Comparison of ENCODE assay signal across 24 mouse cellular contexts in the genomic region with DNA sequence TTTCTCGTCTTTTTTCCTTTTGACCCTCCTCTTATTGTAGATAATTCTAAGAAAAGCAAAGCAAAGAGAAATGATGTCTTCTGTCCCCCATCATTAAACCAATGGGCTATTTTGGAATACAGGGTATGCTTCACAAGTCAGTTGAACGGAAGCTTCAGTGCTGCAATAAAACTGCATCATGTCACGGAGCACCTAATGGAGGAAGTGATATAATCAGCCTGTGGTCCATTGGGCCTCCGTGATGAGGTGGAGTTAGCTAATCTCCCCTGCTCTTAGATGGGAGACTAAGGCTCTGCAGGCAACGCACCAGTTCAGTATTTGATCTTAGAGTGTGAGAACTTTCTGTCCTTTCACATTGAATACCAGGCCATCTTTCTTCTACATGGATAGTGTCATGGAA. TPM values are rescaled to one million over a fixed set of nuclear protein-coding genes. Genes with fewer than 3 reads are reported as not detected.
DNase-seq lines count a peak whose midpoint lies in the region; ATAC-seq and TF ChIP-seq lines count a peak whose summit lies in the region.
"Had no signal": no experiment of that assay in that cellular context is flagged by ENCODE, and none has a peak within 500 bp of the region (broad histone marks: within the 10 kb centered on the region; RNA-seq: fewer than 3 reads in every experiment).

No protein-coding gene starts in this region.

- TF ChIP-seq CTCF in forebrain, postnatal 0 days (IDR thresholded peaks at IDR 0.05; ENCODE audit: low read depth), result no peak
- TF ChIP-seq CTCF in lung, postnatal 0 days (IDR thresholded peaks at IDR 0.05), result no peak

- no peaks in the 10 kb centered on the region for H3K36me3 ChIP-seq in forebrain, embryonic 11.5 days (ENCODE audit: control insufficient read depth, insufficient read depth, low read length)
- H3K36me3 ChIP-seq in forebrain, postnatal 0 days (ENCODE audit: insufficient read depth), result no peaks in the 10 kb centered on the region
- H3K36me3 ChIP-seq in lung, postnatal 0 days (ENCODE audit: insufficient read depth, low read length), result no peaks in the 10 kb centered on the region
- H3K36me3 ChIP-seq: G1E; hindbrain, embryonic 13.5 days; intestine, embryonic 15.5 days had no signal

- WGBS in forebrain, embryonic 11.5 days, result 88% methylated on average over 5 of the region's 5 CpGs
- WGBS in forebrain, postnatal 0 days, result 86% methylated on average over 5 of the region's 5 CpGs
- 54% methylated on average over 5 of the region's 5 CpGs for WGBS in lung, postnatal 0 days

- no peaks in the 10 kb centered on the region for H3K9me3 ChIP-seq in forebrain, embryonic 11.5 days (ENCODE audit: control insufficient read depth, low read length)
- no peaks in the 10 kb centered on the region for H3K9me3 ChIP-seq in forebrain, postnatal 0 days (ENCODE audit: low read length)
- H3K9me3 ChIP-seq in lung, postnatal 0 days (ENCODE audit: low read length), result no peaks in the 10 kb centered on the region
- H3K9me3 ChIP-seq: embryonic facial prominence, embryonic 13.5 days; forebrain, embryonic 13.5 days; hindbrain, embryonic 13.5 days; intestine, embryonic 15.5 days had no signal

- H3K4me1 ChIP-seq in forebrain, embryonic 11.5 days (replicated peaks; ENCODE audit: control insufficient read depth, insufficient read depth, low read length), result no peaks in the 10 kb centered on the region
- no peaks in the 10 kb centered on the region for H3K4me1 ChIP-seq in forebrain, postnatal 0 days (ENCODE audit: insufficient read depth)
- no peaks in the 10 kb centered on the region for H3K4me1 ChIP-seq in lung, postnatal 0 days (ENCODE audit: insufficient read depth, low read depth, low read length)
- H3K4me1 ChIP-seq: embryonic facial prominence, embryonic 13.5 days; forebrain, embryonic 13.5 days; hindbrain, embryonic 13.5 days; intestine, embryonic 15.5 days had no signal

- no peak for TF ChIP-seq EP300 in lung, postnatal 0 days (IDR thresholded peaks at IDR 0.05)

- H3K9ac ChIP-seq in forebrain, embryonic 11.5 days (ENCODE audit: low read length), result no peak overlapping the region
- H3K9ac ChIP-seq in forebrain, postnatal 0 days, result no peak overlapping the region
- H3K9ac ChIP-seq in lung, postnatal 0 days (replicated peaks; ENCODE audit: low read depth), result no peak overlapping the region
- H3K9ac ChIP-seq: embryonic facial prominence, embryonic 13.5 days; forebrain, embryonic 13.5 days; hindbrain, embryonic 13.5 days; intestine, embryonic 15.5 days had no signal

- no peak overlapping the region for H3K4me2 ChIP-seq in forebrain, embryonic 11.5 days (ENCODE audit: low read depth, low read length, severe bottlenecking)
- H3K4me2 ChIP-seq in forebrain, postnatal 0 days (ENCODE audit: low read depth), result no peak overlapping the region
- H3K4me2 ChIP-seq in lung, postnatal 0 days (replicated peaks; ENCODE audit: low read depth, low read length), result no peak overlapping the region
- H3K4me2 ChIP-seq: embryonic facial prominence, embryonic 13.5 days; forebrain, embryonic 13.5 days; hindbrain, embryonic 13.5 days; intestine, embryonic 15.5 days had no signal

- peak; percentile 8 for DNase-seq in forebrain, embryonic 11.5 days (ENCODE audit: low spot score)
- no peak for DNase-seq in forebrain, postnatal 0 days
- DNase-seq in lung, postnatal 0 days (ENCODE audit: low spot score), result no peak
- no peak for DNase-seq in lung, postnatal 36 days
- no peak for DNase-seq in layer of hippocampus, adult 8-10 months (ENCODE audit: low spot score in 2 of 2)
- DNase-seq: adrenal gland, postnatal 14 days; B cell, adult 2 months; cerebellum, adult 11-12 months; cerebellum, adult 9-10 months; cerebellum, postnatal 25 days; gastrocnemius, postnatal 36 days; heart, postnatal 10 days; heart, postnatal 4 days had no signal

- ATAC-seq in forebrain, embryonic 11.5 days (replicated peaks; ENCODE audit: low FRiP score), result no peak
- ATAC-seq in forebrain, postnatal 0 days, result no peak
- peak; percentile 16 for ATAC-seq in lung, postnatal 0 days
- peak; percentile 60 to 76; a peak in 3 of 4 replicates for ATAC-seq in hematopoietic stem cell, adult 5-6 weeks (replicated peaks in 1 of 2; ENCODE audit: insufficient read depth in 1 of 2, low FRiP score in 2 of 2, low TSS enrichment in 1 of 2, low read depth in 1 of 2, poor library complexity in 2 of 2, severe bottlenecking in 2 of 2)
- no peak for ATAC-seq in inflammation-experienced regulatory T-cells, adult 6 months
- ATAC-seq: activated CD4-positive, CD25-positive, alpha-beta regulatory T cell, adult 4 months; CD4-positive, CD25-positive, alpha-beta regulatory T cell, adult 4 months; forebrain, embryonic 13.5 days; hindbrain, postnatal 0 days; intestine, embryonic 15.5 days; Patski had no signal

- no peak overlapping the region for H3K27ac ChIP-seq in forebrain, embryonic 11.5 days (ENCODE audit: low read depth, low read length)
- no peak overlapping the region for H3K27ac ChIP-seq in forebrain, postnatal 0 days (ENCODE audit: low read depth, low read length)
- no peak overlapping the region for H3K27ac ChIP-seq in lung, postnatal 0 days (ENCODE audit: low read length)
- H3K27ac ChIP-seq: embryonic facial prominence, embryonic 13.5 days; forebrain, embryonic 13.5 days; hindbrain, embryonic 13.5 days; hindbrain, postnatal 0 days; intestine, embryonic 15.5 days had no signal

- no peaks in the 10 kb centered on the region for H3K27me3 ChIP-seq in forebrain, embryonic 11.5 days (ENCODE audit: control insufficient read depth, insufficient read depth, low read length)
- no peaks in the 10 kb centered on the region for H3K27me3 ChIP-seq in forebrain, postnatal 0 days (ENCODE audit: insufficient read depth, low read length)
- no peaks in the 10 kb centered on the region for H3K27me3 ChIP-seq in lung, postnatal 0 days (replicated peaks; ENCODE audit: insufficient read depth, low read length)
- H3K27me3 ChIP-seq: embryonic facial prominence, embryonic 13.5 days; forebrain, embryonic 13.5 days; hindbrain, embryonic 13.5 days; intestine, embryonic 15.5 days had no signal

- no peak overlapping the region for H3K4me3 ChIP-seq in forebrain, embryonic 11.5 days (ENCODE audit: low read depth, low read length)
- H3K4me3 ChIP-seq in forebrain, postnatal 0 days (ENCODE audit: low read depth, low read length), result no peak overlapping the region
- H3K4me3 ChIP-seq in lung, postnatal 0 days (ENCODE audit: low read depth, low read length), result no peak overlapping the region
- H3K4me3 ChIP-seq: embryonic facial prominence, embryonic 13.5 days; forebrain, embryonic 13.5 days; hindbrain, embryonic 13.5 days; intestine, embryonic 15.5 days had no signal

RNA-seq across cellular contexts. Expression of gene Sec16b, which starts 41.1 kb away (rescaled TPM):
- polyA plus RNA-seq in forebrain, embryonic 11.5 days (2014; fragmentation: Nextera tagmentation; extraction: Ambion mirVana), result 0.68 and 0.91 TPM in 2 replicates
- 0.33 and 0.69 TPM in 2 replicates for total RNA-seq in forebrain, postnatal 0 days (2014; rRNA removed)
- 0.23 and 0.30 TPM in 2 replicates for polyA plus RNA-seq in forebrain, postnatal 0 days (2015; fragmentation: Nextera tagmentation; extraction: Ambion mirVana)
- 0.87 and 1.2 TPM in 2 replicates for polyA plus RNA-seq in lung, postnatal 0 days (2015; fragmentation: Nextera tagmentation; extraction: Ambion mirVana)
- 1.0 and 1.7 TPM in 2 replicates for total RNA-seq in hematopoietic stem cell, adult 5-6 weeks (2017)
- 1 to 10 TPM; 1.2 to 2.4 (median 2.4) TPM for polyA plus RNA-seq in inflammation-experienced regulatory T-cells, adult 6 months (2017; shearing (Covaris generic))
- total RNA-seq in layer of hippocampus, adult 8-10 months (2022), result under 1 TPM; 0.31 to 0.54 (median 0.41) TPM
- polyA plus RNA-seq: G1E had no signal

Comparison
In these comparisons a context has a peak if more than half of its experiments do, and no peak if none do; other contexts are left out.
1. ATAC-seq: peak in lung, postnatal 0 days (single experiment) and hematopoietic stem cell, adult 5-6 weeks (2 of 2); none in forebrain, embryonic 11.5 days (single experiment), forebrain, postnatal 0 days (single experiment) and inflammation-experienced regulatory T-cells, adult 6 months (single experiment).